Mouse (Mus musculus) cerebellum, adult 9-11 months (tissue): Measurements from ENCODE around the gene Rpl37.

Source experiments
- DNase-seq: peaks from one replicate; pipeline ENCODE4 v3.0.0; 2022

Gene Rpl37

GRCm38 (mm10) chr15:5155093-5155492 is 38.6 kb downstream of the Rpl37 start:
- DNase-seq, result no peak

DNA sequence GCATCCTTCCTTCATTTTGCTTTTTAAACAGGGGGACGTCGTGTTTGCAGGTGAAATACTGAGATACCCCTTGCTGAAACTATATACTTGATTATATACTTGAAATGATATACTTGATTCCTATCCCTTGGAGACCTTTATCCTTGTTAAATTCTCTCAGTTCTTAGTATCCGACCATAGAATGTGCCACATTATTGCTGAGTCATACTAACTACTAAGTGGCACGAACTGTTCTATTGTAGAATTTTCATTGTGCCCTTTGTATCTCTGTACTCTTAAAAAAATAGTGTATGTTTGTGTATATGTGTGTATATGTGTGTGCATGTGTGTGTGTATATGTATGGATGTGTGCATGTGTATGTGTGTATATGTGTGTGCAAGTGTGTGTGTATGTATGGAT is 39.9 kb downstream of the Rpl37 start:
- DNase-seq, result no peak

- no peak for DNase-seq
Measured at GRCm38 (mm10) chr15:5157386-5157785, 40.9 kb downstream of the Rpl37 start.

DNA sequence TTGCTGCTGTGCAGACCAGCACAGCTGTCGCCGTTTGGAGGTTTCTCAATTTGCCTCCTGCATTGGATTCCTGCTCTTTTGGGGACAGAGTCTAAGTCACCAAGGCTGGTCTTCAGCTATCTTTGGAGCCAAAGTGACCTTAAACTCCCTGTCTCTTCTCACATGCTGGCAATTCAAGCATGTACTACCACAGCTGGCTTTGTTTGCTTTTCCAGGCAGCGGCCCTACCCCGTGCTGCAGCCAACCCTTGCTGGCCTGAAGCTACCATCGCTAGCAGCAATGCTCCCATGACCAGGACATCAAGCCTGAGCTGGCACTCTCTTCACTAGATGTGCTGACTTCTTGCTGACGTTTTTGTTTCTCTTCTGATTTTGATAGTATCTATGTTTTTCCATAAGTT is 42.4 kb downstream of the Rpl37 start:
- no peak for DNase-seq

- no peak for DNase-seq
Measured at GRCm38 (mm10) chr15:5165121-5165773, 48.8 kb downstream of the Rpl37 start.
